Mouse (Mus musculus) embryonic fibroblast, embryonic 13.5 days (primary cell): ENCODE results near the gene Ggn.

Experiments
- CTCF ChIP-seq: IDR thresholded peaks from 2 replicates; pipeline ENCODE4 v1.5.1; 2011; ENCODE audit warnings: mild to moderate bottlenecking, control low read depth, low read length, moderate library complexity, borderline replicate concordance; ENCODE audit not compliant: insufficient read depth
- POLR2A ChIP-seq: IDR thresholded peaks from 2 replicates; pipeline ENCODE4 v1.6.1; 2011; ENCODE audit warnings: low read depth, mild to moderate bottlenecking, control low read depth, low read length, moderate library complexity

GRCm38 (mm10) chr7:29214846-29215245, 44.8 kb downstream of the Ggn start:
- no peak for TF ChIP-seq CTCF
- TF ChIP-seq POLR2A, result no peak
